Mouse (Mus musculus) hindlimb bud, embryonic 11.5 days (tissue): Measurements from ENCODE around the gene Maml3.

Experiments used
- DNase-seq: peaks from one replicate; pipeline ENCODE4 v3.0.0-alpha.2; 2012; ENCODE audit warnings: low read depth, low spot score; ENCODE audit errors: extremely low spot score

The Maml3 gene

DNA sequence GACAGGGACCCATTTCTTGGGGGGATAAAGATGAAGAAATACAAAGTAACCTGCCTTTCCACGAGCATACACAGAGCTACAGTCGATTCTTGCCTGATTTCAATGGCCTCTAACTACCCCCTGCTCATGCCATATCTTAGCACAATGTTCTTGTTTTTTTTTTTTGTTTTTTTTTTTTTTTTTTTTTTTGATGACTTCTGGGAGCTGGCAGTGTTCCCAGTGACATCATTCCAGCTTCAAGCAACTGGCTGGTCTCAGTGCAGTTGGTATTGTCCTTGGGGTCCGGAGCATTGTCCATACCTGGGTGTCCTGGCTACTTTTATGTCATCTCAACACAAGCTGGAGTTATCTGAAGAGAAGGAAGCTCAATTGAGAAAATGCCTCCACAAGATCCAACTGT is 429.9 kb downstream of the Maml3 start:
- no peak for DNase-seq

DNA sequence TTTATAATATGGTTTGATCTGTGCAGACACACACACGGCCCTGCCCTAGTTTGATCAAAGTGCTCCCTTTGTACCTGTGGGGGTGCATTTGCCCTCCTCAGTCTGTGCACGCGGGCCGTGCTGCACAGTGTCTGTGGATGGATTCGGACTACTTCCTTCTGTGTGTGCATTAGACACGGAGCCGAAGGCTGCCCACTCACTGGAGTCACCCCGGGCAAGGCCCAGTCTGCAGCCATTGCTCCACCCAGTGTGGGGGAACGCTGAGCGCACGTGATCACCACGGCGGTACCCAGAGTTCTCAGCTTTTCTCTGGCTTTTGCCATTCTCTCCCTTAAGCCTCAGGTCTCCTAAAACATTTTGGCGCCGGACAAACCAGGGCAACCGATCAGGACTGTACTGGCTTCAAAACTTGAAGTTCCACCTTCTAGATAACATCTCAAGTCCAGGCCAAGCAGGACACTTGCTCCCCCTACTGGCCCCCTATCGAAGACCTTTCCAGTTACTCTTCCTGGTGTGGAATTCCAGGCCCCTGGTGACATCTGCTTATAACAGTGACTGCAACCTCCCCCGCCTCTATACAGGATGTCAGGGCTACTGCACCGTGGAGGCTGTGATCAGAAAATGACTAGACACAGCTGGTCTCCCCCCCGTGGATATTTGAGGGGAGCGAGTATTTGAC is 431.3 kb downstream of the Maml3 start:
- DNase-seq: no peak

DNA sequence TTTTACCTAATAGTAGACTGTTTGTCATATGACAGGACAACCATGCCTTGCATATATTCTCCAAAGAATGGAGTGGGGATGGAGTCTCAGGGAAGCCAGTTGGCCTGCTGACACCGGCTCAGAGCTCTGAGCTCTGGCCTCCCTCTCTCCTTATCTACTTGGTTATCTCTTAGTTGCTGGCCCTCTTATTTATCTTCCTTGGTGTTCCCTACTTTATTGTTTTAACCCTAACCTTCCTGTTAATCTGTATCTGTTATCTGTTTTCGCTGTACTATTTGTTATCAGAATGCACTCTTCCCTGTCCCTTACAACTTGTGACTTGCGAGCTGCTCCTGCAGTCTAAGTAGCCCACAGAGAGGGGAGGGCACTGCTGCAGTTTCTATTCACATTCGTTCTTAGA is 432.2 kb downstream of the Maml3 start:
- no peak for DNase-seq

DNA sequence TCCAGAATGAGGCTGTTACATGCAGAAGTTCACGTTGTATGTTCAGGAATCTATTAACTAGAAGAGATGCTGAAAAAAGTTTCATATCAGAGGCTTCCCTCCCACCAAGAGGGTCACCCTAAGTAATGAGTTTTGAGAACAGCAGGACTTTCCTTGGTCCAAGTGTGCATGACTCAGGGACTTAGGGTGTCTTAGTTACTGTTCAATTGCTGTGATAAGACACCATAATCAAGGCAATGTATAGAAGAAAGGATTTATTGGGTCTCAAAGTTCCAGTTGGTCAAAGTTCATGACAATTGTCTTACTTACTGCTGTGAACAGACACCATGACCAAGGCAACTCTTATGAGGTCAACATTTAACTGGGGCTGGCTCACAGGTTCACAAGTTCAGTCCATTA is 433.8 kb downstream of the Maml3 start:
- DNase-seq: no peak

DNA sequence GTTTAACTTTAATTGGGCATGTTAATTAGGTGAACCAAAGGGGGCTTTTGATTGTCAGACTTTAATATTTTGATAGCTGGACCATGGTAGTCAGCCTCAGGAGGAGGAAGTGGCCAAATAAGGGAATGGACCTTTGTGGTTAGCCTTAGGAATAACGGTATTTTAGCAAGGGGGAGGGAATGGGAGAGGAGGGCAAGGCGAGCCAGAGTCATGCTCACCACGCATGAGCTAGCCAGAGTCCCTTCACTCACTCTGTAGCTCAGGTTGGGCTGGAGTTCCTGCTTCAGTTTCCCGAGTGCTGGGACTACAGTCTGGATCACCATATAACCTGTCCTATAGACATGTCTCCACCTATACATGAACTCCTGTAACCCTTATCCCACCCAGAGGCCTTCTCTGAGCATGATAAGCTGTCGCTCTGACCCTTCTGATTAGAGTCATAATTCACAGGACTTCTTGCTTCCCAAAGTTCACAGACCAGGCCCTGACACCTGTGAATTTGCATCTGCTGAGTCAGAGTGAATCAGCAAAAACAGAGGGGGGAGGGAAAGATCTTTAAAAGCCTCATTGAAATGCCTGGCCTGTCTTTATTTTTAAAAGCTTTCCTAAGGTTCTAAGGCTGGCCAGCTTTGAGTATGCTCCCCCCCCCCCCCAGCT is 434.3 kb downstream of the Maml3 start:
- DNase-seq: no peak

DNA sequence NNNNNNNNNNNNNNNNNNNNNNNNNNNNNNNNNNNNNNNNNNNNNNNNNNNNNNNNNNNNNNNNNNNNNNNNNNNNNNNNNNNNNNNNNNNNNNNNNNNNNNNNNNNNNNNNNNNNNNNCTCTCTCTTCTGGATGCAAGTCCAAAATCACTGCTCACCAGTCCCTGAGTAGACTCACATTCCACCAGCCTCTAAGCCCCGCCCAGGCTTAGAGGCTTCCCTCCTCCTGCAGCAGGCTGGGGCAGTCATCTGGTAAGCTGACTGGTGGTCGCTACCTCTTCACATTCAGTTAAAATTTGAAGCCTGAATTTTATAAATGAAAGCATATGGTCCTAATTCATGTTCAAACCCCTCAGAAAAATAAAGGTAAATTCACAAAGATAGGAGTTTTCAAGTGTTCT is 436.3 kb downstream of the Maml3 start:
- DNase-seq: no peak

DNA sequence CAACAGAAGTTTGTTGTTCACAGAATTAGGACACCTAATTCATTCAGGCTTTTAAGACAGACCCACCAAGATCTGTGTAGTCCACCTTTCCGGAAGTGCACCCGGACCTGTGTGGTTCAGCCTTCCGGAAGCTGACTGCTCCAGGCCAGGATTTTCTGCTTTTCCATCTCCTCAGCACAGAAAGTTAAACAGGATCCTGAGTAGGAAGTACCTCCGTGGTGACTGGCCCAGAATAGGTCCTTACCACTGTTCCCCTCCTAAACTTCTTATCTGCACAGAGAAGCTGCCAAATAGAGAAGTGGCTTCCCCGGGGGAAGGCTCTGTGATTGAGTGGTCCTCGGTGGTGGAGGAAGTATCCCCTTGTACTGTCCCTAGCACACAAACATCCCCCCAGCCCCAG is 442.3 kb downstream of the Maml3 start:
- DNase-seq: no peak

DNA sequence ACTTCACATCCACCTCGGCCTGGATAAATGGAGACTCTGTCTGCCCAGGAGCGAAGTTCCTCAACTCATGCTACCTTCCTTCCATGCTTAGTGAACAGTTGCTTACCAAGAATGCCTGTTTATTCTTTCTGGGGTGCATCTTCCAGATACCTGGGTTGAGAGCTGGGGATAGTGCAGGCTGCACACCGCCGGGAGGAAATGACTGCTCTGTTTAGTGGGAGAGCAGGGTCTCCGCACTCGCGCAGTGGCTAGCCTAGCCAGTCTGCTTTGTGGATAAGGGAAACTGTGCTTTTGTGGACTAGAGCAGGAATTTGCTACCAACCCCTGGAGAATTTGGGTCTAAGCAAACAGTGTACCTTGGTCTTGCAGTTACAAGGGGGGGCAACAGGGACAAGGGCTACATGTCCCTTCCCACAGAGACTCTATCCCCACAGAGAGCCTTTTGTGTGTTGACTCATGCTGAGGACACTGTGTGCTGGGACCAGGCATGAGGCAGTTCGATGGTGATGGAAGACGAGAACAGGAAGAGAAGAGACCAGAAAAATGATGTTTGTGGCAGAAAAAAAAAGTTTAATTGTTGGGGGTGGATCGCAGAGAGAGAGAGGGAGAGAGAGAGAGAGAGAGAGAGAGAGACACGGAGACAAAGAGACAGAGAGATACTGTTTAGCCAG is 442.9 kb downstream of the Maml3 start:
- DNase-seq: no peak

DNA sequence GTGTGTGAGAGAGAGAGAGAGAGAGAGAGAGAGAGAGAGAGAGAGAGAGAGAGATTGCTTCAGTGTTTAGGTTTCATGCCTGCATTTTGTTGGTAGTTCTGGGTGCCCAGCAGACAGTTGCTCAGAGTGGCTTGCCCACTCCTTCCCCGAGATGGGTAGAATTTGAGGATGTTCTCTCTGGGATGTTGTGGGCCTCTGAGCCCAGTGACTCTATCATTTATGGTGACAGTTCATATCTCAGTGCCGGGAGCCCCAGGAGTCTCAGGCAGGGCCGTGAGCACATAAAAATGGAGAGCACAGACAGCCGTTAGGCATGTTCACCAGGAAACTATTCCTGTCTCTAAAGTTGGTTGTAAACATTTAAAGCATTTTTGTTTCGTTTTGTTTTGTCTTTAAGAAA is 443.5 kb downstream of the Maml3 start:
- no peak for DNase-seq

DNA sequence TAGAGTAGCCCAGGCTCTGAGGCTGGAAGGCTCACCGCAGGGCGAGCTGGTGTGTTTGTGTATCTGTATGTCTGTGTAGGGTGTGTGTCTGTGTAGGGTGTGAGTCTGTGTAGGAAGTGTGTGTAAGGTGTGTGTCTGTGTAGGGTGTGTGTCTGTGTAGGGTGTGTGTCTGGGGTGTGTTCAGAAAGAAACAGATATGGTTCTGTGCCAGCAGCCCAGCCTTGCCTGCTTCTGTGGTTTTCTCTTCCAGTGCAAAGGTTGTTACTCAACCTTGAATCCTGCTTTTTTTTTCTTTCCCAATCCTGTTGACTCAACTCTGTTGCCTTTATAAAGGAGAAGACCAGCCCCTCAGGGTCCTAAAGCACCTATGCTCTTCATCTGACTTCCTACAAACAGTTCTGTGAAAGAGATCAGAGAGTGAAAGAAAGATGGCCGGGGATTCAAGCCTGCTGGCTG is 444.0 kb downstream of the Maml3 start:
- DNase-seq: no peak

DNA sequence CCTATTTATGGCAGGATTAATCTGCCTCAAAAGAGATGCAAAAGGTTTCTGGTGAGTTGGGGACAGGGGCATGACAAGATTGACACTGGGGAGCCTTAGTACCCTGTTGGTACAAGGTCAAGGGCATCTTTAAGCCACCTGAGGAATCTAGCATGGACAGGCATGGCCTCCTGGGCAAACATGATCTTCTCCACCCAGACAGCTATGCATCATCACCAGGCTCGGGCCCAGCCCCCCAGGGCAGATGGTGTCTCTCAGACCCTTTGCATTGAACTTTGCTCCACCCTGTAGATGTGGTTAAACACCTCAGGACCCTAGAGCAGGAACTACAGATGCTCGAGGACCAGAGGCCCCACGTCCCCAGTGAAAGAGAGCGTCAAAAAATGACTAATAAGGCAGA is 444.8 kb downstream of the Maml3 start, which contains the start of gene Mgst2:
TSS of gene Mgst2 (plus strand) at position 301 of the 400 bp plus-strand sequence.
- DNase-seq: no peak

DNA sequence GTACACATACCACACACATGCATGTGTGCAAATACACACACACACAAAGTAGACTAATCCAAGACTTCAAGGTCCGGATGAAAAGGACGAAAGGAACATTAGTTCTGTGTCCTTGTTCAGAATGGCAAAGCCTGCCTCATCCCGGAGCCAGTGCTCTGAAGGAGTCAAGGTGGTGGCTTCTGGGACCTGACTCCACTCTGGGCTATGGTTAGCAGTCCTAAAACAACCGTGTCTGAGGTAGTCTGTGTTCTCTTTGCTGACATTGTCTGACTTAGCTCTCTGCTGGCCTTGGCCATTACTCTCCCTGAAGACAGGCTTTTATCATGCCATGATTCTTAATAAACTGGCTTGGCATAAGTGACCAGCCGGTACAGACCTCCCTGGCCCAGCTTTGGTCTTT is 445.5 kb downstream of the Maml3 start:
- DNase-seq: no peak

DNA sequence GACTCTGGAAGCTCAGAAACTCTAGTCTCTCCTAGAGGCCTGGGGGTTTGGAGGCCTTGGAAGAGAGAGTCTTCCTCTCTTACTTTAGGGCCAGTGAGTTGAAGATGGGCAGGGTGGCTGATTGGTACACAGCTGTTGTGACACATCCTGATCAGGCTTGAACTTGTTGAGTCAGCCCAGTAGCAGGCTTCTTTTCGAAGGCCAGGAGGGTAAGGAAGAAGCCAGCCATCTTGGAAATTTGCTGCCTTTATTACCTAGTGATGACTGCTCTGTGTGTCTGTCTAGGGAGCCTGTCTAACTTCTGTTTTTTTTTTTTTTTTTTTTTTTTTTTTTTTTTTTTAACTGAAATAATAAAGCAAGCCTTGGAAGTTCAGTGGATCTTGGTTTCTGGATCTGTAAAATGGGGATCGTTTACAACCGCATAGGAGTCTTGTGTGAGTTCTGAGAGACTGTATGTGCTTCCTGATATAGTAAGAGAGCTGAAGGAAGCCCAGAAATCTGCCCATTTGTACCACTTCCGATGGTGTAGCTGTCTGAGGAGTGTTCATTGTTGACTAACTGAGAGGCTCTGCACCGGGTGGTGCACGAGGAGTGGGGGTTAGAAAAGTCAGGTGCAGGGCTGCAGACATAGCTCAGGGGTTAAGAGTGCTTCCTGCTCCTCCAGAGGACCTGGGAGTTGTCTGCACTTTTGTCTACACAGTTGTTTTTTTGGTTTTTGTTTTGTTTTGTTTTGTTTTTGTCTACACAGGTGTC is 450.4 kb downstream of the Maml3 start:
- no peak for DNase-seq

DNA sequence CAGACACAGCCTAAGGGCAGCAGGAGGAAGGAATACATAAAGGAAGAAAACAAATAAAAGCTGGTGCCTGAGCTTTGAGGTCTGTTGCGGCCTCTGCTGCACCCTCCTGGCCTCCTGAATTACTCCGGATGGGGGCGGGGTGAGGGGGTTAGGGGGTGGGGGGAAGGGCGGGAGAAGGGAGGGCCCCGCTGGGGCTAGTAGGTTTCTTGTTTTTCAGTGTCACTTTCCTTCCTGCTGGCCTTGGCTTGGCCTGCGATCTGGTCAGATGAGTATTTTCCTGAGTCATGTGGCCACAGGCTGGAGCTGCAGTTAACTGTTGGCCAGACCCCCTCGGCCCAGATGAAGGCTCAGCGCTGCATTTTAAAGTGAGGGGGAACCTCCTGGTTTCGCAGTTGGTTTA is 452.2 kb downstream of the Maml3 start:
- no peak for DNase-seq

DNA sequence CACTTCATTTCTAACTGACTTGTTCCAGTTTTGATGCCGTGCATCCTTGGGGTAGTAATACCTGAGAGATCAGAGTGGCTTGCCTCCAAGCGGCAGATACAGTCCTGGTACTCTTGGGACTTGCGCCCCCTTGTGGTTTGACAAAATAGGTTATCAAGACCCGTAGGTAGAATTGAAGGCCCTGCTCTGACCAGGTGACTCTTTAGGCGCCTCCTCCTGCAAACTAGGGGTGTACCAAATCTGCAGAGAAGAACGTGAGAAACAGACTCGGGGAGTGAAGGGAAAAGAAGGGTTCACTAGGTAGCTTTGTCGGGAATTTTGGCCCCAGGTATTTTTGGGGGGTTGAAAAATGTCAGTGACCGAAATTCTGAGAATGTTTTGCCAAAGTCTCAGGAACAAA is 452.6 kb downstream of the Maml3 start:
- peak; percentile 87 for DNase-seq

DNA sequence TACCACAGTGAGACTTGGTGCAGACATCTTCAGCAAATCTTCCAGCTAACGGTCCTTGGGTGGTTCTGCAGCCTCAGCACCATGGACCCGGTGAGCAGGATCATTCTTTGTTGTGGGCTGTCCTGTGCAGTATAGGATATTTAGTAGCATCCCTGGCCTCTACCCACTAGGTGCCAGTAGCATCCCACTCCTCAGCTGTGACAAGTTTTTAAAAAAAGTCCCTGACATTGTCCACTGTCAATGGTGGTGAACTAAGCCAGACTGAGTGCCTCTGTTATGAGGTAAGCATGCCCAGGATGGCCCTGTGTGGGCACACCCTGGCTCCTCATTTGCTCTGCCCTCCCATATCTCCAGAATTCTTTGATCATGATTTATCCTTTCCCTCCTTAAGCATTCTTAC is 453.7 kb downstream of the Maml3 start:
- DNase-seq: no peak

DNA sequence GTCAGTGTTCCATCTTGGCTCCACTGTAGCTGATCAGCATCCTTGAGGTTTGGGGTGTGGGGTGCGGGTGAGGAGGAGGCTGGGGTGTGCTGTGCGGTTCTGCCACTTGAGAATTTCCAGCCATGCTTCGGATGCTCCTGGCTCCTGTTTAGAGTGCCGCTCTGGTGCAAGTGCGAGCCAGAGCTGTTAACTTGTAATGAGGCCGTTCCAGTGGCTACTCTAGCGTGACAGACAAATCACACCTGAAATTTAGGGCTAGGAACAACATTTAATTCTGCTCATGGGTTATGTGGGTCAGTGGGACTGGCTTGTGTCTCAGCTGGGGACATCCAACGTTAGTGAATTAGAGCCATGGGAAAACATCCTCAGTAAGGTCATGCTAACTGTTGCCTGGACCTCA is 454.9 kb downstream of the Maml3 start:
- DNase-seq: no peak

DNA sequence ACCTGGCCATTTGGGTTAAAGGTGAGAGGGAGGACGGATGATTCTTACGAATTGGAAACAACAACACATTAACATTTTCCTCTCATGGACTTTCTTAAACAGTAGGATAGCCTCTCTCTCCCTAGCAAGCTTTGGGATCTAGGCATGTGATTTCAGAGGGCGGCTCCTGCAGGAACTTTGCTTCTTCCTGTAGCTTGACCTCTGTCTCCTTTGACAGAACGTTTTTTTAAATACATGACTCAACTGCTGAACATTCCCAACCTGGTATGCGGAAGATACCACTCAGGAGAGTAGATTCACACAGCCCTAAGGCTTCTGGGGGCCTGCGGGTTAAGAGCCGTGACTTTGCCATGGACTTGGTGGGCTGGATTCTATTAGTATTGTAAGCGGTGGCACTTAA is 455.4 kb downstream of the Maml3 start:
- DNase-seq: no peak

DNA sequence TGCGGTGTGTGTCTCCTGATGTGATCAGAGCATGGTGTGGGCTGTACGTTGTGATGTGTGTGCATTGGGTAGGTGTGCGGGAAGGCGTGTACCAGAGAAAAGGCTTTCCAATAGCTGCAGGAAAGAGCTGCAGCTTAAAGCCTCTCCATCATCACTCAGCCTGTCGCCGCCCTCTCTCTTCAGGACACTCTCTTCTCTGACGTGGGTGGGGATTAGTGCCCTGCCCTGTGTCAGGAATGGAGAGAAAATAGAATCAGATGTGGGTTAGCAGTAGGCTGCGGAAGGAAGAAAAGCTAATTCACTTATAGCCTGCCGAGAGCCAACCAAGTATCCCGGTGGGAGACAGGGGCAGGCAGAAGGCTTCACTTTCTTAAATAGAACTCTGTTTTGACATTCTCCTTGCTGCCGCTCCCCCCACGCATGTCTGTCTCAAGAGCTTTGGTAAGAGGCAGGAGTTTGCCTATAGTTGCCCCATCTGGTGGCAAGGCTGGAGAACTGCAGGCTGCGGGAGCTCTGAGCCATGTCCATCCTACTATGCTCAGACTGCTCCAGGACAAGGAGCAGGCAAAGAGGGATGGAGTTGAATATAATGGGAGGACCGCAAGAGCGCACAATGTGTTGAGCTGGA is 456.7 kb downstream of the Maml3 start:
- DNase-seq: no peak

DNA sequence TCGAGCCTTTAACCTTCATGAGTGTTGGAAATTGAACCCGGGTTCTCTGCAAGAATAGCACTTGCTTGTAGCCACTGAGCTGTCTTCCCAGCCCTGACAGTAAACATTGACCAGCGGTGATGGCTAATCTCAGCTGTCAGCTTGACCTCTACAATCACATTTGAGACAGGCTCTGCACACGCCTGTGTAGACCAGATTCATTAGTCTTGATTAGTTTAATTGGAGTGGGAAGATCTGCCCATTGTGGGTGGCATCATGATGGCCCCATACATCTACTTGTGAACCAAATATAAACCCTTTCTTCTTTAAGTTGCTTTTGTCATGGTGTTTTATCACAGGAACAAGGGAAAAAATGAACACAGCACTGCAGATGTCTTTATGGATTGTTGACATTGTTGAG is 457.5 kb downstream of the Maml3 start:
- no peak for DNase-seq

DNA sequence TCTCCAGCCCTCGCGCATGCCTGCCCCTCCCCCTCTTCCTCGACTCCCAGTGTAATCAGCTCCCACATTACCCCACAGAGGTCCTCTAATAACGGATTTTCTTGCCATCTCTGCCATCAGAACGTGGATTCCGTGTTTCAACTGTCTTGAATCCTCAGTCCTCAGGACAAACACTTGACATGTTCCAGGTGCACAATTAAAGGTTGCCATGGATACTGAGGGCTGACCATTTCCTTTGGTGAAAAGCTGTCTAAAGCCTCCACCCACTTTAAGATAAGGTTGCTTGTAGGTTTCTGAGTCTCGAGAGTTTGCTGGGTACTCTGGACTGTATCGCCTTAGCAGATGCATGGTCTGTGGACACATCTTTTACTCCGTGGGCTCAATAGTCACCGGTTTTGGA is 458.6 kb downstream of the Maml3 start:
- DNase-seq: no peak
